Mouse (Mus musculus) brown adipose tissue, adult 24 weeks (tissue): ENCODE results near the gene Rnase4. TPM values are rescaled to one million over a fixed set of nuclear protein-coding genes. Genes with fewer than 3 reads are reported as not detected.

ENCODE experiments used
- polyA plus RNA-seq: library from polyadenylated mRNA; stranded (reverse); fragments of >200 nt; gene quantifications from 2 replicates; pipeline ENCODE4 v1.2.4, GENCODE M21; 2012; ENCODE audit not compliant: missing spikeins, insufficient read depth, insufficient read length

Rnase4 gene
- polyA plus RNA-seq, 1 experiment: 78.8 TPM

Other genes starting within 250 kb of the Rnase4 start
- gene Tep1, start 220.5 kb upstream of the Rnase4 start, polyA plus RNA-seq: 29.1 and 29.6 TPM in 2 replicates
- 0.32 and 1.4 TPM in 2 replicates for gene Klhl33, start 193.6 kb upstream of the Rnase4 start, polyA plus RNA-seq
- gene Osgep, start 166.2 kb upstream of the Rnase4 start, polyA plus RNA-seq: 59.2 and 66.9 TPM in 2 replicates
- gene Apex1, start 166.1 kb upstream of the Rnase4 start, polyA plus RNA-seq: 31.0 and 35.3 TPM in 2 replicates
- gene Pip4p1, start 160.2 kb upstream of the Rnase4 start, polyA plus RNA-seq: 44.2 and 46.1 TPM in 2 replicates
- 84.3 and 92.4 TPM in 2 replicates for gene Pnp, start 160.0 kb upstream of the Rnase4 start, polyA plus RNA-seq
- 11.9 and 19.3 TPM in 2 replicates for gene Gm49342, start 146.6 kb upstream of the Rnase4 start, polyA plus RNA-seq
- gene Pnp2, start 135.1 kb upstream of the Rnase4 start, polyA plus RNA-seq: 3.5 and 5.1 TPM in 2 replicates
- gene Rnase10, start 83.3 kb upstream of the Rnase4 start, polyA plus RNA-seq: 0.91 TPM in 1 of 2 replicates, not detected in the other
- gene Rnase9, start 49.2 kb upstream of the Rnase4 start, polyA plus RNA-seq: not detected in 2 replicates
- not detected in 2 replicates for gene Rnase11, start 40.9 kb upstream of the Rnase4 start, polyA plus RNA-seq
- not detected in 2 replicates for gene Rnase12, start 33.4 kb upstream of the Rnase4 start, polyA plus RNA-seq
- not detected in 2 replicates for gene Olfr750, start 16.6 kb upstream of the Rnase4 start, polyA plus RNA-seq
- 2.1 and 8.7 TPM in 2 replicates for gene Ang, start 73 bp downstream of the Rnase4 start, polyA plus RNA-seq
- not detected in 2 replicates for gene Eddm3b, start 23.3 kb downstream of the Rnase4 start, polyA plus RNA-seq
- gene Rnase6, start 32.8 kb downstream of the Rnase4 start, polyA plus RNA-seq: 1.3 TPM in 1 of 2 replicates, not detected in the other
- not detected in 2 replicates for gene Rnase1, start 55.7 kb downstream of the Rnase4 start, polyA plus RNA-seq
- not detected in 2 replicates for gene Rnase2b, start 71.2 kb downstream of the Rnase4 start, polyA plus RNA-seq
- gene Ang2, start 108.1 kb downstream of the Rnase4 start, polyA plus RNA-seq: not detected in 2 replicates
- not detected in 2 replicates for gene Ear14, start 112.3 kb downstream of the Rnase4 start, polyA plus RNA-seq
- not detected in 2 replicates for gene Rnase2a, start 165.0 kb downstream of the Rnase4 start, polyA plus RNA-seq